Mouse (Mus musculus) left cerebral cortex, adult 11 months (tissue): ENCODE measurements around the gene Sigirr.

ENCODE experiments used
- DNase-seq: peaks from one replicate; pipeline ENCODE4 v3.0.0; 2022; ENCODE audit warnings: low spot score

Sigirr gene

GRCm38 (mm10) chr7:141099911-141100691 is at the start of gene Sigirr:
Gene Sigirr, minus strand, starts transcription at chr7:141100572.
- DNase-seq: no peak

- DNase-seq: no peak
Observed at GRCm38 (mm10) chr7:141148639-141149038, 48.3 kb upstream of the Sigirr start.

- no peak for DNase-seq
Observed at GRCm38 (mm10) chr7:141147044-141147443, 46.7 kb upstream of the Sigirr start.

GRCm38 (mm10) chr7:141146043-141146595 is 45.7 kb upstream of the Sigirr start:
- no peak for DNase-seq

GRCm38 (mm10) chr7:141145403-141145802 is 45.0 kb upstream of the Sigirr start:
- no peak for DNase-seq

- no peak for DNase-seq
Observed at GRCm38 (mm10) chr7:141144650-141145049, 44.3 kb upstream of the Sigirr start.

DNA sequence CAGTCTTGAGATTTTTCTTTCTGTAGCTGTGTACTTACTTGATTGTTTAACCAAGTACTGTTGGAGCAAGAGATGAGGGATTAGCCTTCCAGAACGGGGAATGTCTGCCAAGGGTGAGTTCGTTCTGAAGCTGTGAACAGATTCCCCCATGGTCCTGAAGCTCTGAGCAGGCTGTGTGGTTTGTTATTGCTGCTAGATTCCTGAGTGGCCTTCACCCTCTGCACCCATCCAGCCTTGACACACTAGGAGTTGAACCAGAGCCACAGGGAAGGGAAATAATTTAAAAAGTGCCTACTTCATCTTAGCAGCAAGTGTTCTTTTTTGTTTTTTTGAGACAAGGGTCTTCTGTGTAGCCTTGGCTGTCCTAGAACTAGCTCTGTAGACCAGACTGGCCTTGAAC is 43.5 kb upstream of the Sigirr start:
- no peak for DNase-seq

GRCm38 (mm10) chr7:141143112-141143511 is 42.7 kb upstream of the Sigirr start:
- no peak for DNase-seq

DNA sequence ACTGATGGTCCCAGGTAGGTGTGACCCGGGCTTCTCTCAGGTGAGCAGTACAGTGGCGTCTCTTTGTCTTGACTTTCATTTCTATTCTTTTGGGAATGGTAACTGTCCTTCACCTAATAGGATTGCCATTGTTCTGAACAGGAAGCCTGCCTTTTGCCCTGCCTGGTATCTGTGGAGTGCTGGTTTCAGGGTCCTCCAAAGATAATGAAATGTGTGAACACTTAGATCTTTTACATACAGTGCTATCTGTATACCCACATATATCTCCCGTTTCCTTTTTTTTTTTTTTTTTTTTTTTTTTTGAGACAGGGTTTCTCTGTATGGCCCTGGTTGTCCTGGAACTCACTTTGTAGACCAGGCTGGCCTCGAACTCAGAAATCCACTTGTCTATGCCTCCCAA is 41.0 kb upstream of the Sigirr start:
- DNase-seq: no peak

DNA sequence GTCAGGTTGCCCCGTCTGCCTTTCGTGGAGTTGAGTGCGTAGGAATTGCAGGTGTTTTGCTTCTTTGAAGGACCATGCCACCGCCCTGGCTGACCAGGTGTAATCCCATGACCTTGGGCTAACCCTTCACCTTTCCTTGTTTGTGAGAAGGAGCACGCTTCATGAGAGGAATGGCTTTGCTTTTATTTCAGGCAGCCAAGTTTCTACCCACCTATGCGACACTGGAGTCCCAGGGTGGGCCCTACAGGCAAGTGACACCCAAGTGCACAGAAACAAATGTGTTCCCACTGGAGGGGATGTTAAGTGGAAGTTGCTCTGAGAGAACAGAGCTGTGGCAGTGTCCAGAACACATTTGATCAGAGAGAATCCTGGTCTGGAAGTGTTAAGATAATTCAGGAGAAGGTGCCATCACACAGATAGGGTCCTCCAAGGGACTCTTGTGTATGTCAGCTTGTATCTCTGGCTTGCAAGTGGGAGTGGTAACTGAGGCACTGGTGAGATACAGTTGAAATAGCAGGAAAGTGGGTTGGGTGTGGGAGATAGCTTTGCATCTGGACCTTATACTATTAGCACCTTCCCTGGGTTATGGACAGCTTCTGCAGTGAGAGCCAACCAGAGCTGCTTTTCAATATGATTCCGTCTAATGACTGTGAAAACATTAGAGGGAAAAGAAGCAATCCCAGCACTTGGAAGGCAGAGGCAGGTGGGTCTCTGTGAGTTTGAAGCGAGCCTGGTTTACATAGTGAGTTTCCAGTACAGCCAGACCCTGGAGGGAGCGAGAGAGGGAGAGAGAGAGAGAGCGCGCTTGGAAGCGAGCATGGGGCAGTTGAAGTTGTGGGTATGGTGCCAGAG is 31.8 kb upstream of the Sigirr start:
- DNase-seq: no peak

DNA sequence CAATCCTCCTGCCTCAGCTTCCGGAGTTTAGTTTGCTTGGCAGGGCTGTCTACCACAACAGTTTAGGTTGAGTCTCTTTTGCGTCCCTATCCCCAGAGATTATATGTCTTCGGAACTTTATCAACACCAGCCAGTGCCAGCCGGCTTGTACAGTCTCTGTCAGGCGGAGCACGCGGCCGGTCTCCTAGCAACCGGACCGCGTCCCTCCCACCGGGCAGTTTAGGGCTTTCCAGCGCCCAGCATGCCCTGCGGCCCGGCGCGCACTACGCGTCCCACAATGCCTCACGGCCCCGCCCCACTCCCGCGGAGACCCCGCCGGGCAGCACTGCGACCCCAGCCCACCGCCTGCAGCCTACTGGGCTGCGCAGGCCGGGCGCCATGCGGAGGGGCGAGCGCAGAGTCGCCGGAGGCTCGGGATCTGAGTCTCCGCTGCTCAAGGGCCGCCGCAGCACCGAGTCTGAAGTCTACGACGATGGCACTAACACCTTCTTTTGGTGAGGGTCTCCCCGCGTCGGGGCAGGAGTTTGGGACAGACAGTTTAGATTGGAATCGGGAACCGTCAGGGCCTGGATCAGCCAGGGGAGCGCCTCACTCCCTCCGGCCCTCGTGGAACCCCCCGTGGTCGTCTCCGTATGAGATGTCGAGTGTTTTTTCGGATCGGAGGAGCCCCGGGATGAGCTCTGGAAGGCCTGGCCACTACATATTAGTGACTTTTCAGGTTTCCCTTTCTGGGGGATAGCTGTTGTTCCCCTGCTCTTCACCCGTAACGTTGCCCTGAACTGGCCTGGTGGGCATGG is 30.9 kb upstream of the Sigirr start:
- DNase-seq: peak; percentile 80

GRCm38 (mm10) chr7:141123517-141123856 is 23.1 kb upstream of the Sigirr start:
- no peak for DNase-seq

DNA sequence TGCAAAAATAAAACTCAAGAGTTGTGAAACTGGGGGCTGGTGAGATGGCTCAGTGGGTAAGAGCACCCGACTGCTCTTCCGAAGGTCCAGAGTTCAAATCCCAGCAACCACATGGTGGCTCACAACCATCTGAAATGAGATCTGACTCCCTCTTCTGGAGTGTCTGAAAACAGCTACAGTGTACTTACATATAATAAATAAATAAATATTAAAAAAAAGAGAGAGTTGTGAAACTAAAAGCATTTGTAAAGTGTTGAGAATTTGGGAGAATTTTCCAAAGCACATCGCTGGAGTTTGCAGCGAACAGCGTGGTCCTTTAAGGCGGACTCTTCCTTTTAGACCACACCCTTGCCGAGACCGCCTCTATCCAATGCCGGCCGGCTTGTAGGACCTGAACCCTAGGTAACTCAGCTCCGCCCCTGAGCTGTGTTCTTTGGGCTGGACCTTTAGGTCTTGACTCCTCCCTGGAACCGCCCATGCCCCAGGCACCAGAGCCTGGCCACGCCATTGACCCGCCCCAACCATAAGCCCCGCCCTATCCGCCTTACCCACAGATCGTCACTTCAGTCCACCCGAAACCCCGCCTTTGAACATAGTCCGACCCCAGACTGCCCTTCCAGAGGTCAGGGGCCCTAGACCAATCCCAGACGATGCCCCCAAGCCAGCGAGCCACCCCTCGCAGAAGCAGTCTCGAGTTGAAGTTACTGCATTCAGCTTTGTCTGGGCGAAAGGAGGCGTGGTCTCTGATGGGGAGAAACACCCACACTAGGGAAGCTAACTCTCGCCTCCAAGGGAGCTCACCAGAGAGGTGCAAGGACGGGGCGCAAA is 22.5 kb upstream of the Sigirr start:
- DNase-seq: peak; percentile 85

- no peak for DNase-seq
Observed at GRCm38 (mm10) chr7:141122245-141122644, 21.9 kb upstream of the Sigirr start, which contains the start of gene Ptdss2. Gene Ptdss2, plus strand, starts transcription at chr7:141122382.

GRCm38 (mm10) chr7:141121051-141121531 is 20.7 kb upstream of the Sigirr start:
- no peak for DNase-seq

DNA sequence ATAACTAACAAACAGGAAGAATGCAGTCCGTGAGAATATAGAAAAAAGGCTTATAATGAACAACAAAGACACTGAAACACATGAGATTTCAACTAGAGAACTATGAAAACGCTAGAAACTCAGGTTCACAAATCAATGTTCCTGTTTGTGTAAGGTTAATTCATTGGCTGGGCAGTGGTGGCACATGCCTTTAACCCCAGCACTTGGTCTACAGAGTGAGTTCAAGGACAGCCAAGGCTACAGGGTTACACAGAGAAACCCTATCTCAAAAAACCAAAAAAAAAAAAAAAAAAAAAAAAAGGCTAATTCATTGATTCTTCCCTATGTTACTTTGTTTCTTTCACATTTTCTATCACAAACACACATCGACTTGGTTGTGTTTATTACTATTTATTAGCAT is 20.2 kb upstream of the Sigirr start:
- DNase-seq: no peak

DNA sequence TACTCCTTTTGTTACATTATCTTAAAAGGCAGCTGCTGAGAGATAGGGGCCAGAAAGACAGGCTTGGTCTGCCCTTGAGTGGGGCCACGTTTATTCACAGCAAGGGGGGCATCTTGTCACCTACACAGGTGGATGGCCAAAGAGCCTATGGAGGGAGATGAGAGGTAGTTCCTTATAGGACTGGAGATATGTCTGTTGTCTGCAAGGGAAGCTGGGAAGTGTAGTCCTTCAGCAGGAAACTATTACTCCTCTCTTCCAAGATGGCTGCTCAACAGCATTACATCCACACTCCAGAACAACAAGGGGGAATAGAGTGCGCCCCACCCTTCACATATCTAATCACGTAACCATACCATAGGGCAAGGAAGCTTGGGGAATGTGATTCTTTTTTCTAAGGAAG is 19.1 kb upstream of the Sigirr start:
- DNase-seq: no peak

- no peak for DNase-seq
Observed at GRCm38 (mm10) chr7:141117636-141118035, 17.3 kb upstream of the Sigirr start, which contains the start of gene Ano9. Gene Ano9, minus strand, starts transcription at chr7:141117806.

GRCm38 (mm10) chr7:141115874-141116273 is 15.5 kb upstream of the Sigirr start:
- no peak for DNase-seq

DNA sequence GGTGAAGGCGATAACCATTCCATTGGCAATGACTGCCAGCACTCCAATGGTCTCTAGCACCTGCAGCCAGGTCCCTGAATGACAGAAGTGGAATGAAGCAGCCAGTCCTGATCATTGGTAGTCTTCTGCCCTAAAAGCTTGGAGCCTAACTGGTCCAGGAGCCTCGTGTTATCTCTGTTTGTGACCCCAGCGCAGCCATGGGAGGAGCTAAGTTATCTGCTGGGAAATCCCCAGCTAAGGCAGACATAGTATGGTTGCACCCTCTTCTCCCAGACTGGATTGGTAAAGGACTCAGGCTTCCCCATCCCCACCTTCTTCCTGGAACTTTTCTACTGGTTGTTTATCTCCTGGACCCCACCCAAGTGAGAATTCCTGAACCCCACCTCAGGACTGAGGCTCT is 2.8 kb upstream of the Sigirr start:
- no peak for DNase-seq

- no peak for DNase-seq
Observed at GRCm38 (mm10) chr7:141097177-141097576, 3.2 kb downstream of the Sigirr start.
